Mouse (Mus musculus): ENCODE measurements around the gene Itih4.

GRCm38 (mm10) chr14:30837416-30837996 is 48.8 kb upstream of the Itih4 start:
- no peak for TF ChIP-seq CTCF (IDR thresholded peaks at IDR 0.05; ENCODE audit: low read depth, low read length)
- TF ChIP-seq EP300 (IDR thresholded peaks at IDR 0.05; ENCODE audit: insufficient read depth, low read depth, low read length), result no peak
- no peak for TF ChIP-seq POLR2A (IDR thresholded peaks at IDR 0.05; ENCODE audit: insufficient read depth, low read length)
